Mouse (Mus musculus) limb, embryonic 14.5 days (tissue): ENCODE measurements around the gene Slc9a8. TPM values are rescaled to one million over a fixed set of nuclear protein-coding genes. Genes with fewer than 3 reads are reported as not detected.

Experiments
- ATAC-seq: fragments of 200-750 bp; cut with Nextera tagmentation; 2 replicates; pipeline ENCODE4 v1.8.0; 2017; ENCODE audit warnings: low read depth, moderate number of reproducible peaks, moderate TSS enrichment; ENCODE audit not compliant: low FRiP score
- DNase-seq: peaks from one replicate; pipeline ENCODE4 v3.0.0-alpha.2; 2015; ENCODE audit warnings: low spot score
- H3K27ac ChIP-seq: fragments of 300-500 bp; sonication (generic); replicated peaks from 2 replicates; pipeline ENCODE4 v1.5.1; 2014; ENCODE audit warnings: low read depth, mild to moderate bottlenecking, low read length, moderate library complexity, mixed read lengths
- H3K27me3 ChIP-seq: fragments of 300-500 bp; sonication (generic); 2 replicates; pipeline ENCODE4 v1.6.1; 2014; ENCODE audit warnings: low read length, mixed read lengths; ENCODE audit not compliant: control insufficient read depth, insufficient read depth
- H3K36me3 ChIP-seq: fragments of 300-500 bp; sonication (generic); 2 replicates; pipeline ENCODE4 v1.6.1; 2014; ENCODE audit warnings: mild to moderate bottlenecking, low read length, moderate library complexity, mixed read lengths; ENCODE audit not compliant: control insufficient read depth, insufficient read depth
- H3K4me1 ChIP-seq: fragments of 300-500 bp; sonication (generic); 2 replicates; pipeline ENCODE4 v1.6.1; 2014; ENCODE audit warnings: antibody characterized with exemption, low read length, mixed read lengths; ENCODE audit not compliant: control insufficient read depth, insufficient read depth
- H3K4me2 ChIP-seq: fragments of 300-500 bp; sonication (generic); replicated peaks from 2 replicates; pipeline ENCODE4 v1.6.1; 2014; ENCODE audit warnings: low read depth, mild to moderate bottlenecking, low read length, moderate library complexity; ENCODE audit not compliant: severe bottlenecking
- H3K4me3 ChIP-seq: fragments of 300-500 bp; sonication (generic); replicated peaks from 2 replicates; pipeline ENCODE4 v1.5.1; 2014; ENCODE audit warnings: low read length
- H3K9ac ChIP-seq: fragments of 300-500 bp; sonication (generic); 2 replicates; pipeline ENCODE4 v1.6.1; 2014; ENCODE audit warnings: mild to moderate bottlenecking, low read depth, low read length, moderate library complexity; ENCODE audit not compliant: severe bottlenecking
- H3K9me3 ChIP-seq: fragments of 300-500 bp; sonication (generic); 2 replicates; pipeline ENCODE4 v1.6.1; 2016; ENCODE audit warnings: low read length; ENCODE audit not compliant: control insufficient read depth
- POLR2A ChIP-seq: fragments of 200-500 bp; IDR thresholded peaks from 2 replicates; pipeline ENCODE4 v1.8.0; 2012; ENCODE audit warnings: inconsistent platforms, mild to moderate bottlenecking, moderate library complexity, borderline replicate concordance; ENCODE audit not compliant: insufficient read depth, insufficient read length; ENCODE audit errors: extremely low read depth
- WGBS: fragments of 180-500 bp; shearing (Covaris S2); extraction: QIAGEN DNeasy Blood & Tissue Kit; methylation state at CpG from one replicate; pipeline ENCODE4 v1.1.7; 2014; 5-methylcytosine and 5-hydroxymethylcytosine counted together
- polyA plus RNA-seq, 2 experiments: library from polyadenylated mRNA; depleted of rRNA in 1 of 2; stranded (reverse) in 1 of 2; unstranded in 1 of 2; fragments of >200 nt; fragmentation: Nextera tagmentation in 1 of 2; extraction: Ambion mirVana in 1 of 2; gene quantifications; 2 replicates each; pipeline versions ENCODE4 v1.2.1 to v1.2.3; 2012 to 2014

Gene Slc9a8
- polyA plus RNA-seq, 2 experiments = 20.1 to 43.0 TPM

DNA sequence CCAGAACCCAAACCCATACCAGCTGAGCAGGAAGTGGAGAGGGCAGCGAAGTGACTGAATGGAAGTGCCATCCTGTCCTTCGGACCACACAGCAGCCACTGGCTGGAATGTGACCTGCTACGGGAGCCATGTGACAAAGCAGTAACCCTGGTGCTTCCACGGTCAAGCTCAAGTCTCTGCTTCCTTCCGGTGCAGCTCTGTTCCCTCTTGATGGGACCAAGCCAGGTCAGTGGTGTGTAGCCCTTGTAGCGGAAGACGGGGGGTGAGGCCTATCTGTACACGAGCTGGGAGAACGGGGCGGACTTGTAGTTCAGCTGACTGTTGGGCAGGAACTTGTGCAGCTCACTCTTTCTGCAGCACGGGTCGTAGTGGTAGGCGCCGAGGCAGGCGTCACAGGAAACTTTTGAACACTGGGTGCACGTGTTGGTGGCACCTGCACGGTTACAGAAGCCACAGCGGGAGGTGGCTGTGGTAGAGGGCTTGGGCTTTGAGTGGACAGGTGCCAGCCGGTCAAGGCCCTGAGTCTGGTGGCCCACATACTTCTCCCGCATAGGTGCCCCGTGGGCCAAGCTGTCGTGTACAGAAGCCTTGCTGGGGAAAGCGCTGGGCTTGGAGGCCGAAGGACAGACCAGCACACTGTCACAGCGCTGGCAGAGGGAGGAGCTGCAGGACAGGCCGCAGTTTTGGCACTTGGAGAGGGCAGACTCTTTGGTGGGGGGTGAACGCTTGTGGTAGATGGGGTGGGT, 61.7 kb downstream of the Slc9a8 start:
- ATAC-seq = no peak
- no peaks in the 10 kb centered on the region for H3K27me3 ChIP-seq
- DNase-seq = no peak
- H3K4me2 ChIP-seq = no peak overlapping the region
- H3K4me1 ChIP-seq = no peaks in the 10 kb centered on the region
- peaks cover 44% of the 10 kb centered on the region for H3K36me3 ChIP-seq
- no peak overlapping the region for H3K27ac ChIP-seq
- no peak for TF ChIP-seq POLR2A
- WGBS = 90% methylated on average over 27 of the region's 27 CpGs
- H3K4me3 ChIP-seq = no peak overlapping the region
- H3K9ac ChIP-seq = no peak overlapping the region
- no peaks in the 10 kb centered on the region for H3K9me3 ChIP-seq

DNA sequence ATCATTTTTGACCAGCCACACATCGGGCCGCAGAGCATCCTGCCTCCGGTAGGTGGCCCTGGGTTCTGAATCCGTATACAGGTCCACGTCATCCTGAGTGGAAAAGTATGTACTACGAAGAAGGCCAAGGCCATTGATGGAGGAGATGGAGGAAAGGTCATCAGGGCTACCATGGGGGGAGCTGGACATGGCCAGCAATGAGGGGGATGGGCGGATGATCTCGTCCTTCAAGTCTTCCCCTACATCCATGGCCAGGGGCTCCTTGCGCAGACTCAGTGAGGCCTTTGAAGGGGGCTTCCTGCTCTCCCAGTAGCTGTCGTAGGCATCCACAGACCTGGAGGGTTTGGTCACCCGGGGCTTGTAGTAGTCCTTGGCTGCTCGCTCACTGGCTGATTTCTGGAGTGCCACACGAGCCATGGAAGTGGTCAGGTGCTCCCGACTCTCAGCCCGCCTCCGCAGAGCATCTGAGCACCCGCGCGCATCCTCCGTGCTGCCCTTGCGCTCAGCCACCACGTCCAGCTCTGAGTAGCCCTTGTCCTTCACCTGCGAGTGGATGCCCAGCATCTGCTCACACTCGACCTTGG, 62.4 kb downstream of the Slc9a8 start:
- peaks cover 44% of the 10 kb centered on the region for H3K36me3 ChIP-seq

DNA sequence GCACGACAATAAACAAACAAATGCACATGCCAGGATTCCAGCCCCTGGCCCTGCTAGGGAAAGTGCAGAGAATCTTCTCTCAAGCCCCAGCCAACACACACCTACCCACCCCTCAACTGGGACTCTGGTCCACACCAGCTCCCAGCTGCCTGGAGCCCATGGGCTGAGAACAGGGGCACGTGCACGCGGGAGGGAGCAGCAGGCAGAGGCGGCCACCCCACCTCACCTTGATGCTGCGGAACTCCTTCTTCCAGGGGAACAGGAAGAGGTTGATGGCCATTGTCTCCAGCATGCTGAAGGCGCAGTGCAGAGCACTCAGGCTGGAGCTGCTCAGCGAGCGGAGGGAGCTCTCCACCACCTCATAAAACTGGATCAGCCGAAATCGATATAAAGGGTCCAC, 63.4 kb downstream of the Slc9a8 start:
- Histone ChIP-seq H3K36me3 (peaks cover 43% of the 10 kb centered on the region), H3K9ac (no peak overlapping the region), H3K27ac (no peak overlapping the region), H3K4me3 (no peak overlapping the region), H3K4me2 (no peak overlapping the region), H3K9me3 (no peaks in the 10 kb centered on the region), H3K4me1 (no peaks in the 10 kb centered on the region), H3K27me3 (no peaks in the 10 kb centered on the region)
- no peak for TF ChIP-seq POLR2A
- ATAC-seq (no peak), DNase-seq (no peak)
- WGBS = 91% methylated on average over 11 of the region's 11 CpGs

More for the DNA sequence above, 62.4 kb downstream of the Slc9a8 start:
- Histone ChIP-seq H3K4me2 (no peak overlapping the region), H3K4me3 (no peak overlapping the region), H3K9ac (no peak overlapping the region), H3K9me3 (no peaks in the 10 kb centered on the region), H3K27ac (no peak overlapping the region), H3K4me1 (no peaks in the 10 kb centered on the region), H3K27me3 (no peaks in the 10 kb centered on the region)
- DNase-seq (no peak), ATAC-seq (no peak)
- TF ChIP-seq POLR2A = no peak
- 93% methylated on average over 24 of the region's 24 CpGs for WGBS

DNA sequence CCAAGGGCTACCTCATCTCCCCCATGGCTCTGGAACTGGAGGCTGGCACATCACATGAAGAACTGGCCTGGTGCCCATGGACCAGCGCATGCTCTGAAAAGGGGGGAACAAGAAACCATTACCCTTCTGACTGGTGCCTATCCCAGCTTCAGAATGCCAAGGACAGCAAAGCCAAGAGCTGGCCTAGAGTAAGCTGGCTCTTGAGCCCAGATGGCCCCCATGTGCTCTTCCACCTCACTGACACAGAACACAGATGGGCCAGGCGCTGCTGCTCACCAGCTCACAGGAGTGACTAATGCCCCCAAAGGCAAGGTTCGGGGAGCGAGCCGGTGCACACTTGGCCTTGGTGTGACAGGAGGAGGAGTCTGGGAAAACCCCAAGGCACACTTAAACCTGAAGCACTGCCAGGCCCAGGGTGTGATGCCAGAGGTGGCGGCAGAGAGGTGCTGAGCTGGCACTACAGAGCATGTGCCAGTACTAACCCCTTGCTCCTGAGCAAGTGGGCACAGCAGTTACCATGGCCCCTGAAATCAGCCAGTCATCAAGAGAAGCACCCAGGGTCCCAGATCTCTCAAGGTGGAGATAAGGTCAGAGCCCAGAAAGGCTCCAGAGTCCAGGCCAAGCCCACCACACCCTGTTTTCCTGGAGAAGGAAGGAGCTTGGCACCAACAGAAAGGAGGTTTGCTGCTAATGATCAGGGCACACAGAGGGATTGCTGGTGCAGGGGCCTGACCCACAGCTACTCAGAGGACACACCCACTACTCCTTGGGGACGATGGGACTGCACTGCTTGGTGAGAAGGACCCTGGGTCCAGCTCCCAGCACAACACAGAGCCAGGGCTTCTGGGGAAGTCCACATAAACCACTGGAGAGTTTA, 64.2 kb downstream of the Slc9a8 start:
- Histone ChIP-seq H3K27ac (no peak overlapping the region), H3K4me3 (no peak overlapping the region), H3K4me2 (no peak overlapping the region), H3K27me3 (no peaks in the 10 kb centered on the region), H3K9me3 (no peaks in the 10 kb centered on the region), H3K36me3 (peaks cover 35% of the 10 kb centered on the region), H3K4me1 (no peaks in the 10 kb centered on the region), H3K9ac (no peak overlapping the region)
- WGBS = 82% methylated on average over 7 of the region's 7 CpGs
- TF ChIP-seq POLR2A = no peak
- 0 out of 2 replicates have a peak, but pooled peaks have one; percentile 8 for ATAC-seq
- no peak for DNase-seq

DNA sequence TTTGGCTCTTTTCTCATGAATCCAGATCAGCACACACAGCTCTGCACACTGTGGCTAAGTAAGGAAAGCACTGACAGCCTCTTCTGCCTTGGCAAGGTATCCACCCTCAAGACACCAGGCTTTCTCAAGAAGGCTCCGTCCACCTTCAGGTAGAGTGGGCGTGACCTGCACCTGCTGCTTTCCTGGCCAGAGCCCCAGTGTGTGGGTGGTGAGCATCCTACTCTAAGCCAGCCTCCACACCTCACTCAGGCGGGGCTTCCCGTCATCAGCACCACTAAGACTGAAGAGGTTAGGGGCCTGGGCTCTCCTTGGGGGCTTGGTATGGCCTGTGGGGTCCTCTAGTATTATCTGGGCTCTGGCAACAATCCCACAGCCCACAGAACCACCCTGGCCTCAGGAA, 65.1 kb downstream of the Slc9a8 start:
- 90% methylated on average over 4 of the region's 4 CpGs for WGBS
- no peaks in the 10 kb centered on the region for H3K27me3 ChIP-seq

More for the DNA sequence above, 65.1 kb downstream of the Slc9a8 start:
- ATAC-seq (no peak), DNase-seq (no peak)
- Histone ChIP-seq H3K27ac (no peak overlapping the region), H3K4me3 (no peak overlapping the region), H3K4me1 (peaks cover 8% of the 10 kb centered on the region), H3K4me2 (no peak overlapping the region), H3K36me3 (peaks cover 31% of the 10 kb centered on the region), H3K9me3 (no peaks in the 10 kb centered on the region), H3K9ac (no peak overlapping the region)
- no peak for TF ChIP-seq POLR2A
